Mouse (Mus musculus) heart, embryonic 13.5 days (tissue): Measurements from ENCODE around the gene Ints1. TPM values are rescaled to one million over a fixed set of nuclear protein-coding genes. Genes with fewer than 3 reads are reported as not detected.
"Not testable (repeated sequence)": the region's sequence is repeated elsewhere in the genome, so short reads cannot be mapped to it uniquely, and the experiment has no call there.

Source experiments
- ATAC-seq: fragments of 200-750 bp; cut with Nextera tagmentation; 2 replicates; pipeline ENCODE4 v1.8.0; 2017; ENCODE audit warnings: moderate TSS enrichment; ENCODE audit not compliant: insufficient number of reproducible peaks, low FRiP score, low TSS enrichment; ENCODE audit errors: extremely low read depth
- H3K27ac ChIP-seq: fragments of 300-500 bp; sonication (generic); replicated peaks from 2 replicates; pipeline ENCODE4 v1.5.1; 2015; ENCODE audit warnings: moderate library complexity, mild to moderate bottlenecking, inconsistent platforms
- H3K27me3 ChIP-seq: fragments of 300-500 bp; sonication (generic); replicated peaks from 2 replicates; pipeline ENCODE4 v1.6.1; 2015; ENCODE audit warnings: mild to moderate bottlenecking, inconsistent platforms
- H3K36me3 ChIP-seq: fragments of 300-500 bp; sonication (generic); 2 replicates; pipeline ENCODE4 v1.6.1; 2015; ENCODE audit warnings: mild to moderate bottlenecking, inconsistent platforms
- H3K4me1 ChIP-seq: fragments of 300-500 bp; sonication (generic); 2 replicates; pipeline ENCODE4 v1.6.1; 2015; ENCODE audit warnings: inconsistent platforms
- H3K4me2 ChIP-seq: fragments of 300-500 bp; sonication (generic); 2 replicates; pipeline ENCODE4 v1.6.1; 2015; ENCODE audit warnings: inconsistent platforms, mild to moderate bottlenecking, moderate library complexity
- H3K4me3 ChIP-seq: fragments of 300-500 bp; sonication (generic); 2 replicates; pipeline ENCODE4 v1.5.1; 2015; ENCODE audit warnings: moderate library complexity, mild to moderate bottlenecking, inconsistent platforms
- H3K9ac ChIP-seq: fragments of 300-500 bp; sonication (generic); 2 replicates; pipeline ENCODE4 v1.6.1; 2015; ENCODE audit warnings: inconsistent platforms, mild to moderate bottlenecking, moderate library complexity
- H3K9me3 ChIP-seq: fragments of 300-500 bp; sonication (generic); 2 replicates; pipeline ENCODE4 v1.6.1; 2016; ENCODE audit warnings: inconsistent platforms
- WGBS: fragments of 180-500 bp; shearing (Covaris S2); methylation state at CpG from one replicate; pipeline ENCODE4 v1.1.7; 2015; ENCODE audit warnings: mixed read lengths; 5-methylcytosine and 5-hydroxymethylcytosine counted together
- polyA plus RNA-seq: library from polyadenylated mRNA; unstranded; fragments of >200 nt; fragmentation: Nextera tagmentation; extraction: Ambion mirVana; gene quantifications from 2 replicates; pipeline ENCODE4 v1.2.1, GENCODE M21; 2015

The Ints1 gene
- polyA plus RNA-seq, 1 experiment from 2014 or later = 19.1 TPM

- Histone ChIP-seq H3K4me3 (no peak overlapping the region), H3K27ac (no peak overlapping the region), H3K9ac (no peak overlapping the region), H3K4me1 (no peaks in the 10 kb centered on the region), H3K9me3 (no peaks in the 10 kb centered on the region), H3K36me3 (peaks cover 54% of the 10 kb centered on the region), H3K27me3 (0 out of 2 replicates have a peak, but pooled peaks cover under 1% of the 10 kb centered on the region), H3K4me2 (no peak overlapping the region)
- no peak for ATAC-seq
Measured at GRCm38 (mm10) chr5:139750535-139750934, 24.9 kb downstream of the Ints1 start.

- H3K36me3 ChIP-seq = peaks cover 44% of the 10 kb centered on the region
- no peak for ATAC-seq
- H3K27me3 ChIP-seq = 0 out of 2 replicates have a peak, but pooled peaks cover 4% of the 10 kb centered on the region
- H3K4me3 ChIP-seq = no peak overlapping the region
- H3K4me2 ChIP-seq = no peak overlapping the region
- WGBS = 82% methylated on average over 16 of the region's 16 CpGs
- H3K9ac ChIP-seq = no peak overlapping the region
- no peak overlapping the region for H3K27ac ChIP-seq
- no peaks in the 10 kb centered on the region for H3K9me3 ChIP-seq
- H3K4me1 ChIP-seq = no peaks in the 10 kb centered on the region
Measured at GRCm38 (mm10) chr5:139749413-139750125, 25.9 kb downstream of the Ints1 start.

GRCm38 (mm10) chr5:139745771-139746170 lies 29.7 kb downstream of the Ints1 start:
- no peak overlapping the region for H3K4me3 ChIP-seq
- peaks cover 3% of the 10 kb centered on the region; the same call in 1 of the 2 replicates for H3K4me1 ChIP-seq
- WGBS = 5% methylated on average over 3 of the region's 3 CpGs
- peaks cover 9% of the 10 kb centered on the region for H3K36me3 ChIP-seq
- H3K27me3 ChIP-seq = 0 out of 2 replicates have a peak, but pooled peaks cover 4% of the 10 kb centered on the region
- ATAC-seq = 0 out of 2 replicates have a peak, but pooled peaks have one; percentile 17
- H3K9me3 ChIP-seq = no peaks in the 10 kb centered on the region
- H3K27ac ChIP-seq = no peak overlapping the region
- no peak overlapping the region for H3K4me2 ChIP-seq
- no peak overlapping the region for H3K9ac ChIP-seq

GRCm38 (mm10) chr5:139742640-139743039 lies 32.8 kb downstream of the Ints1 start:
- peaks cover 10% of the 10 kb centered on the region for H3K4me1 ChIP-seq
- H3K27me3 ChIP-seq, H3K27ac ChIP-seq, ATAC-seq, H3K9ac ChIP-seq, H3K4me2 ChIP-seq, H3K36me3 ChIP-seq, H3K4me3 ChIP-seq, H3K9me3 ChIP-seq: not testable (repeated sequence)
- 29% methylated on average over 3 of the region's 3 CpGs for WGBS

GRCm38 (mm10) chr5:139738592-139739315 lies 36.7 kb downstream of the Ints1 start:
- WGBS = 62% methylated on average over 7 of the region's 7 CpGs
- peak overlapping the region; percentile 16; the same call in 1 of the 2 replicates for H3K27ac ChIP-seq
- peak; percentile 34 for ATAC-seq

GRCm38 (mm10) chr5:139737841-139738591 lies 37.5 kb downstream of the Ints1 start:
- peak; percentile 32; the same call in 1 of the 2 replicates for ATAC-seq
- Histone ChIP-seq H3K27me3 (peaks cover 14% of the 10 kb centered on the region), H3K36me3 (no peaks in the 10 kb centered on the region), H3K4me1 (peaks cover 47% of the 10 kb centered on the region), H3K27ac (peak overlapping the region; percentile 16; the same call in 1 of the 2 replicates), H3K4me2 (peak overlapping the region; percentile 25), H3K9me3 (no peaks in the 10 kb centered on the region), H3K9ac (no peak overlapping the region), H3K4me3 (no peak overlapping the region)
- 70% methylated on average over 14 of the region's 14 CpGs for WGBS

More at GRCm38 (mm10) chr5:139738592-139739315, 36.7 kb downstream of the Ints1 start:
- Histone ChIP-seq H3K4me2 (peak overlapping the region; percentile 25), H3K36me3 (no peaks in the 10 kb centered on the region), H3K4me3 (no peak overlapping the region), H3K9me3 (no peaks in the 10 kb centered on the region), H3K9ac (no peak overlapping the region), H3K27me3 (peaks cover 13% of the 10 kb centered on the region), H3K4me1 (peaks cover 40% of the 10 kb centered on the region)

- peak overlapping the region; percentile 60; the same call in 1 of the 2 replicates for H3K9ac ChIP-seq
- no peaks in the 10 kb centered on the region for H3K36me3 ChIP-seq
- 13% methylated on average over 10 of the region's 10 CpGs for WGBS
Measured at GRCm38 (mm10) chr5:139736504-139736940, 39.0 kb downstream of the Ints1 start.

GRCm38 (mm10) chr5:139735677-139736503 lies 39.6 kb downstream of the Ints1 start, which contains the start of gene Micall2:
TSS of gene Micall2 (minus strand) at chr5:139736336.
- peaks cover 14% of the 10 kb centered on the region for H3K27me3 ChIP-seq
- peak within 1 kb of the TSS; percentile 80 for H3K9ac ChIP-seq
- H3K4me2 ChIP-seq = peak within 1 kb of the TSS; percentile 91
- no peaks in the 10 kb centered on the region for H3K36me3 ChIP-seq
- WGBS = 4% methylated on average over 50 of the region's 50 CpGs
- H3K27ac ChIP-seq = peak within 1 kb of the TSS; percentile 75
- peak within 1 kb of the TSS; percentile 57 for H3K4me3 ChIP-seq
- H3K4me1 ChIP-seq = peaks cover 59% of the 10 kb centered on the region
- no peaks in the 10 kb centered on the region for H3K9me3 ChIP-seq
- peak; percentile 91 for ATAC-seq

More at GRCm38 (mm10) chr5:139736504-139736940, 39.0 kb downstream of the Ints1 start:
- Histone ChIP-seq H3K4me2 (peak overlapping the region; percentile 91), H3K4me1 (peaks cover 52% of the 10 kb centered on the region), H3K27me3 (peaks cover 14% of the 10 kb centered on the region), H3K27ac (peak overlapping the region; percentile 75), H3K4me3 (peak overlapping the region; percentile 57), H3K9me3 (no peaks in the 10 kb centered on the region)
- no peak for ATAC-seq

- WGBS = 68% methylated on average over 7 of the region's 7 CpGs
- H3K27ac ChIP-seq = 0 out of 2 replicates have a peak overlapping the region, but pooled peaks have one; percentile 32
- peaks cover 66% of the 10 kb centered on the region for H3K4me1 ChIP-seq
- peak overlapping the region; percentile 91 for H3K4me2 ChIP-seq
- H3K36me3 ChIP-seq = no peaks in the 10 kb centered on the region
- peak overlapping the region; percentile 33; the same call in 1 of the 2 replicates for H3K9ac ChIP-seq
- H3K27me3 ChIP-seq = peaks cover 14% of the 10 kb centered on the region
- no peak for ATAC-seq
- H3K4me3 ChIP-seq = peak overlapping the region; percentile 57
- no peaks in the 10 kb centered on the region for H3K9me3 ChIP-seq
Measured at GRCm38 (mm10) chr5:139734746-139735145, 40.7 kb downstream of the Ints1 start.

GRCm38 (mm10) chr5:139734016-139734415 lies 41.5 kb downstream of the Ints1 start:
- ATAC-seq = no peak
- no peaks in the 10 kb centered on the region for H3K9me3 ChIP-seq
- peak overlapping the region; percentile 32 for H3K27ac ChIP-seq
- peaks cover 14% of the 10 kb centered on the region for H3K27me3 ChIP-seq
- H3K4me2 ChIP-seq = peak overlapping the region; percentile 91
- H3K36me3 ChIP-seq = no peaks in the 10 kb centered on the region
- WGBS = 16% methylated on average over 3 of the region's 3 CpGs
- H3K4me1 ChIP-seq = peaks cover 66% of the 10 kb centered on the region
- H3K4me3 ChIP-seq = peak overlapping the region; percentile 57
- peak overlapping the region; percentile 33; the same call in 1 of the 2 replicates for H3K9ac ChIP-seq
